Mouse (Mus musculus) thymus, adult 2 months (tissue): Measurements from ENCODE around the gene E2f8.

ENCODE experiments used
- CTCF ChIP-seq: fragments of 200-500 bp; IDR thresholded peaks from 2 replicates; pipeline ENCODE4 v1.5.1; 2012; ENCODE audit warnings: mild to moderate bottlenecking, control low read depth, low read length, moderate library complexity, borderline replicate concordance; ENCODE audit not compliant: control insufficient read depth, poor library complexity, insufficient read depth; ENCODE audit errors: extremely low read depth
- POLR2A ChIP-seq: fragments of 200-500 bp; IDR thresholded peaks from 2 replicates; pipeline ENCODE4 v1.6.1; 2012; ENCODE audit warnings: mild to moderate bottlenecking, low read length, control low read depth, moderate library complexity; ENCODE audit not compliant: control insufficient read depth, poor library complexity, insufficient read depth; ENCODE audit errors: extremely low read depth

DNA sequence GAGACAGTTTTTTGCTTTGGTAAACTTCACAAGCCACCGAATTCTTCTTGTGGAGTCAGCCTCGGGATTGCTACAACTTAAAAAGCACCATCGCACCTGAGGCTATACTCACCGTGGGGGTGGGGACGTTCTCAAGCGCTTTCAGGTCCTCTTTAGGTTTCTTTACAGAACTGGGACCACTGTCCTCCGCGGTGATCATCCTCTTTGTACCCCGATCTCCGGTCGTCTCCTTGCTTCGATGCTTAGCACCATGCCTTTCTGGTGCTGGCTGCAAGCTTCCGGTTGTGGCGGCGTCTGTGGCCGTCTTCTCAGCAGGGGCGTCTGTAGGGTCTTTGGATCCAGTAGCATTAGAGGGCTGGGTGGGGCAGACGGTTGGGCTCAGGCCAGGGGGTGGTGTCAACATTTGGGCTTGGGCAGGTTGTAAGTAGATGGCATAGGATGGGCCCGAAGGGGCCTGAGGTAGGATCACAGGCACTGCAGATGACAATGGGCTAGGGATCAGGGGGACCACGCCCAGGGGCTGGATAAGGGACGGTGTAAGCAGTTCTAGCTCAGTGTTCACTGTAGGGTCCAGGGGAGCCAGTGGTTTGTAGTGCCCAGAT, 10.7 kb downstream of the E2f8 start:
- TF ChIP-seq CTCF (no peak), POLR2A (no peak)
